Mouse (Mus musculus) neutrophil, adult 5-6 weeks (primary cell): Measurements from ENCODE around the gene Plpp3. TPM values are rescaled to one million over a fixed set of nuclear protein-coding genes. Genes with fewer than 3 reads are reported as not detected.

ENCODE experiments used
- ATAC-seq: fragments of 151-379, 151-347 bp; 2 replicates; pipeline ENCODE4 v1.8.0; 2017; ENCODE audit warnings: mild to moderate bottlenecking, moderate TSS enrichment; ENCODE audit not compliant: insufficient number of reproducible peaks, poor library complexity, low FRiP score, severe bottlenecking; ENCODE audit errors: extremely low read depth
- total RNA-seq: library from RNA; stranded (forward); fragments of 200-1000 nt; gene quantifications from 2 replicates; pipeline ENCODE4 v1.2.3, GENCODE M21; 2017

The Plpp3 gene
- total RNA-seq, 1 experiment from 2014 or later, result 3.0 TPM

- no peak for ATAC-seq
These were observed 25.1 kb downstream of the Plpp3 start for GRCm38 (mm10) chr4:105182249-105182648.

GRCm38 (mm10) chr4:105184490-105184889, 27.3 kb downstream of the Plpp3 start:
- ATAC-seq, result no peak

GRCm38 (mm10) chr4:105184924-105185323, 27.8 kb downstream of the Plpp3 start:
- ATAC-seq, result no peak

- no peak for ATAC-seq
These were observed 29.5 kb downstream of the Plpp3 start for GRCm38 (mm10) chr4:105186654-105187053.

GRCm38 (mm10) chr4:105187873-105188272, 30.7 kb downstream of the Plpp3 start:
- no peak for ATAC-seq

- ATAC-seq, result no peak
These were observed 31.7 kb downstream of the Plpp3 start for GRCm38 (mm10) chr4:105188801-105189200.

GRCm38 (mm10) chr4:105190826-105191225, 33.7 kb downstream of the Plpp3 start:
- ATAC-seq, result no peak

- no peak for ATAC-seq
These were observed 34.4 kb downstream of the Plpp3 start for GRCm38 (mm10) chr4:105191550-105191949.

GRCm38 (mm10) chr4:105192665-105193064, 35.5 kb downstream of the Plpp3 start:
- no peak for ATAC-seq

- no peak for ATAC-seq
These were observed 38.1 kb downstream of the Plpp3 start for GRCm38 (mm10) chr4:105195256-105195655.

- no peak for ATAC-seq
These were observed 39.0 kb downstream of the Plpp3 start for GRCm38 (mm10) chr4:105196099-105196498.

- ATAC-seq, result no peak
These were observed 40.0 kb downstream of the Plpp3 start for GRCm38 (mm10) chr4:105196993-105197765.

- no peak for ATAC-seq
These were observed 41.5 kb downstream of the Plpp3 start for GRCm38 (mm10) chr4:105198696-105199095.

GRCm38 (mm10) chr4:105199345-105199744, 42.2 kb downstream of the Plpp3 start:
- ATAC-seq, result no peak

GRCm38 (mm10) chr4:105200624-105201524, 43.7 kb downstream of the Plpp3 start:
- no peak for ATAC-seq

- no peak for ATAC-seq
These were observed 45.3 kb downstream of the Plpp3 start for GRCm38 (mm10) chr4:105202439-105202838.

- ATAC-seq, result no peak
These were observed 46.2 kb downstream of the Plpp3 start for GRCm38 (mm10) chr4:105203303-105203761.

- ATAC-seq, result no peak
These were observed 46.9 kb downstream of the Plpp3 start for GRCm38 (mm10) chr4:105204071-105204470.

GRCm38 (mm10) chr4:105205045-105205851, 48.1 kb downstream of the Plpp3 start:
- ATAC-seq, result no peak
